Mouse (Mus musculus) brain, adult 2 months (tissue): ENCODE measurements at regions not wholly inside any gene's neighbourhood (a gene's known extent, or its start where the extent isn't known, plus 50 kb on each side); places are given as distances from the start of the nearest gene placed in this dataset.
A peak's percentile ranks its signal among the peaks of the same experiment; 100 is the strongest.

Source experiments
- DNase-seq: peaks from one replicate; pipeline ENCODE4 v3.0.0; 2011; ENCODE audit warnings: low read depth, low spot score

GRCm38 (mm10) chr11:24535462-24535861 lies 457.6 kb downstream of the Bcl11a start:
- peak; percentile 11 for DNase-seq

GRCm38 (mm10) chr11:24537721-24538120 lies 459.9 kb downstream of the Bcl11a start:
- peak; percentile 61 for DNase-seq

DNA sequence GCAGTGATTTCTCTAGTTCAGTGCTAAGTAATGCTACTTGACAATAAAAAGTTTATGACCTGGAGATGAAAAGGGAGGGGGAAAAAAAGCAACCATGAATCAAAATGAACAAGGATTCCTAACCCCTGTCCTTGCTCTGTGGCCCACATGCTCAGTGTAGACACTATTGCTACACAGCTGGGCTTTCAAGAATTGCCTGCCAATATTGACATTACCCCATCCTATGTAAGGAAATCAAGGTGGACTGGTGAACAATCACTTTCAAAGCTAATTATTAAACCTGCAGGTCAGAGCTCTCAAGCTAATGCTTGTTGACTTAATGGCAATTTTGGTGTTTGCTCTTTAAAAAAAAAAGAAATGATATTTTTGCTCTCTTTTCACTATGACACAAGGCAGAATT lies 491.8 kb downstream of the Bcl11a start:
- no peak for DNase-seq

- DNase-seq = no peak
These were observed 535.7 kb downstream of the Bcl11a start for GRCm38 (mm10) chr11:24613529-24613928.

DNA sequence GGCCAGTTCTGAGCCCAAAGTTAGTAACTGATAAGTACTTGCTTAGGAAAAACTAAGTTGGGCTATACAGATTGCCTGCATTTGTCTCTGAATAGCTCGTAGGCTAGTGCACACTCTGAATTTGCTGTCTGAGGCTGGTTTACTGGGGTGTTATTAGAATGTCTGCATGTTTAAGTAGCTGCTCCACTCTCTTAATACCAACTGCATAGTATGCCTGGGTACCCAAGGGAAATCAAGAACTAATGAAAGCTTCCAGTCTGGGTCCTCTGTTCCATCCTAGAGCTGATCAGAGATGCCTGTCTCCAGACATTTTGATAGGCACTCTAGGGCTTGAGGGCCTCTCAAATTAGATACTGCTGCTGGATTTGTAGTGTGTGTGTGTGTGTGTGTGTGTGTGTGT lies 537.6 kb downstream of the Bcl11a start:
- DNase-seq = peak; percentile 28

DNA sequence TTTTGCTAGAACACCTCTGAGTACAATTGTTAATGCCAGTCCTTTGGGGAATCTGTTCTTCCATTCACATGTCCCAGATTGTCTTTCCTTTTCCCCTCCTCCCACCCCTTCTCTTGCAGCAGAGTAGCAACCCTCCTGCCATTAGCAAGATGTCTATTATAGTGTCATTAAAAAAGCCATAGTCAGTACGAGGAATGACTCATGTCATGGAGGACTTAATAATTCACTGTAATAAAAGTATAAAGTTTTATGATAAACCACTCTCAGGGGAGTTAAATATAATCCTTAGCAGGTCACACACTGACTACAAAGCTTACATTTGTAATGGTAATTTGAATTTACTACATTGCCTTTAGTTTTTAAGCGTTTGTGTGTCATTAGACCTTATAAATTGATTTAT lies 540.7 kb downstream of the Bcl11a start:
- peak; percentile 8 for DNase-seq

DNA sequence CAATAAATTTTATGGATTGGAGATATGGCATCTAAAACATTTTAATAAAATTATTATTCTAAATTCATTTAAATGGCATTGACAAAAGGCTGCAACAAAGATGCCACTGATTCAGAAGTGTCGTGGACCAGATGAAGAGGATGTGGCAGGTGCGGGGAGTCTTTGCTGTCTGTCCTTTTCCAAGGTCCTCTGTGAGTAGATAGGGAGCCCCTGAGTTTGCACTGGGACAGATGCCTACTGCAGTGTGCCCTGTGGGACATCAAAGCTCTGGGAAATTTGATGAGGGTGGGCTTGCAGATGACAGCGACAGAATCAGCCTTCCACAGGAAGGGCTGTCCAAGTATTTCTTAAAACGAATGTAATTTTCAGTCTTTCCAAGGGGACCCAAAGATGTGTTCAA lies 541.2 kb downstream of the Bcl11a start:
- DNase-seq = no peak

DNA sequence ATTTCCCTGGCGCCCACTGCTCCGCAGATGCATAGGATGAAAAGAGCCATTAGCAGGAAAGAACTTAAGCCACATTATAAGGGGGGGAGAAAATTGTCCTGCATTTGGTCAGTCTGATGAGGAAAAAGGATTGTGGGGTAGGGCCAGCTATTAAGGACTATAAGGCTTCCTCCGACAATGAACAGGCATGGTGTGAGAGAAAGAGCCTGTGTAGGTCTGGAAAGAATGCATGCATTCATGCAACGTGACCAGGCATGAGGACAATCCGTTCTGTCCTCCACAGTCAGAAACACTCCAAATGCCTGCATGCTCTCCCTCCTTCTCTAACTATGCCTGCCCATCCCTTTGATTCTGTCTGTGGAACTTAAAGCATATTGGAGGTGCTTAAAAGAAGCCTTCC lies 550.8 kb downstream of the Bcl11a start:
- DNase-seq = peak; percentile 55

DNA sequence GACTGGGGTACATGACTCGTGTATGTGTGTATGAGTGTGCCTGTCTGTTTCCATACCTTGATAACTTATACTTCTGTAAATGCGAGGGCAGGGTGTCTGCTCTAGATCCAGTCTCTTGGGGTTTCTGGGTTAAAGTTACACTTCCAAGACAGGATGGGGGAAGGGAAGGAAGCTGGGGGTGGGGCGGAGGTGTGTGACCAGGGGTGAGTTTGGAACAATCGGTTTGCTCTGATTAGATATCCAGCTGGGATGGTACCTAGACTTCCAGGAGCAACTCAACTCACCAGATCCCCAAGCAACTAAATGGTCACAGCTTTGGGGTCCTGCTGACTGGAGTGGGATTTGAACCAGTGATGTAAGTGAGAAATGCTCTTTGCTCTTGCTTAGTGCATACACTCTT lies 551.6 kb downstream of the Bcl11a start:
- DNase-seq = no peak

GRCm38 (mm10) chr11:24630403-24630900 lies 552.6 kb downstream of the Bcl11a start:
- no peak for DNase-seq

- peak; percentile 71 for DNase-seq
These were observed 553.8 kb downstream of the Bcl11a start for GRCm38 (mm10) chr11:24631651-24632050.

GRCm38 (mm10) chr11:24636716-24637115 lies 558.9 kb downstream of the Bcl11a start:
- DNase-seq = no peak

- DNase-seq = peak; percentile 54
These were observed 565.7 kb downstream of the Bcl11a start for GRCm38 (mm10) chr11:24643439-24644109.

GRCm38 (mm10) chr11:24652852-24653251 lies 575.0 kb downstream of the Bcl11a start:
- DNase-seq = peak; percentile 57

GRCm38 (mm10) chr11:24664082-24664481 lies 586.2 kb downstream of the Bcl11a start:
- DNase-seq = no peak

- DNase-seq = peak; percentile 39
These were observed 587.5 kb downstream of the Bcl11a start for GRCm38 (mm10) chr11:24665310-24665709.

DNA sequence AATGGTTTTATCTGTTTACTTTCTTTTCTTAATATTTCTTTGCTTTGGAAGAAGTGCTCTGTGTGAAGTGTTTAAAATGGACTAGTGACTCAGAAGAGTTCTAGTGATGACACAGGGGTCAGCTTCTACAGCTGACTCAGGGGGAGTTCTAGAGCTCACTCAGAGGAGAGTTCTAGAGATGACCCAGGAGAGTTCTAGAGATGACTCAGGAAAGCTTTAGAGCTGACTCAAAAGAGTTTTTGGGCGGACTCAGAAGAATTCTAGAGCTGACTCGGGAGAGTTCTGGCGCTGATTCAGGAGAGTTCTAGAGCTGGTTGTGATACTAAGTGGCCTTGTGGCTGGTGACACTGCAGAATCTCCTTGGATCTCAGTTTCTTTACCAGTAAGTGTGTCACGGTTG lies 593.8 kb downstream of the Bcl11a start:
- no peak for DNase-seq

DNA sequence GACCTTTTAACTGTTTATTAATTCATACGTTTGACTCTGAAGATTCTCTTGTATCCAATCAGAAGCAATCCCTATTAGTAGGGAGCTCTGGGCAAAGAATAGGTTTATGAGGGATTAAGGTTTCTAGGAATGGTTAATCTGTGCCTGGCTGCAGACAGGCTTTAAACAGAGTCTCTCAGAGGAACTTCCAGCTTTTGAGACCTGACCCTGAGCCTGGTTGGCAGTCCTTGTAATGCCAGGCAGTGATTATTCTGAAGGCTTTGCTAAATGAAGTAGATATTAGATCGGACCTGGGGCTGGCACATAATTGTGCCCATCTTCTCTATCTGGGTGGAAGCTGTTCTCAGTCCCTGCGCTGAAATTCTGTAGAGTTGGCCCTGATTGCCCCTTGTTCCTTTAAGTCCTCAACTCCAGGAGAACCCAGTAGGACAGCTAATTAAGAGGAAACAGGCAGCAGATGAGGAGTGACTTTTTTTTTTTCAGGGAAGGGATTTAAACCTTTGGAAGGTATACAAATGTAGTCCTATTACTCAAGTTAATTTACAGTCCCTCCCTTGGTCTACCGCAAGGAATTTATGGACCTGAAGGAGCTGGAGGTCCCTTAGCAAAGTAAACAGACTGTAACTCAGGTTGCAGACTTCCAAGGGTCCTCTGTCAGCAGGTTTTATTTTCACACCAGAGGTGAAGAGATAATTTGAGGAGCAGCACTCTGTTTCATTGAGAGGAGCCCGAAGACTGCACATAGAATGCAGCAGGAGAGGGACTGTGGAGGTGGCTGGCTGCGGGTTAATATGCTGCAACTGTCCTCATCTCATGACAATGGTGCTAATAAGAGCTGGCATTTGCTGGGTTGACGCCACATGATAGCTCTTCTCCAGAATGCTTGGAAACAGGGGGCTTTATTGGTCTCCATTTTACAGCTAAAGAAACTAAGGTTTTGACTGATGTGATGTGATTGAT lies 595.7 kb downstream of the Bcl11a start:
- DNase-seq = no peak

DNA sequence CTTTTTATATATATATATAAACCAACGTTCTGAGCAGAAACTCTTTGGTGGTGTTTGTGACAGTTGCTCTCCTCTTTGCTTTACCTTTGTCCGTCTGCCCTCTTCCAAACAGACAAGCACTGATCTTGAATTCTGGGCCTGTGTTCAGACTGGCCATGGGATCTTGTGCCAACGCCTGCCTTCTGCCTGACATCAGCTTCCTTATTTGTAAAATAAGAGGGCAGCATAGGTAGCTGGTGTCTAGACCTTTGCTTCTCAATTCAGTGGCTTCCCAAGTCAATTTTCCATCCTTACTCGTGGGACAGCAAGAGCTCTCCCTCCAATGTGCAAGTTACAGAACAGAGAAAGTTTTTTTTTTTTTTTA lies 596.3 kb downstream of the Bcl11a start:
- no peak for DNase-seq

DNA sequence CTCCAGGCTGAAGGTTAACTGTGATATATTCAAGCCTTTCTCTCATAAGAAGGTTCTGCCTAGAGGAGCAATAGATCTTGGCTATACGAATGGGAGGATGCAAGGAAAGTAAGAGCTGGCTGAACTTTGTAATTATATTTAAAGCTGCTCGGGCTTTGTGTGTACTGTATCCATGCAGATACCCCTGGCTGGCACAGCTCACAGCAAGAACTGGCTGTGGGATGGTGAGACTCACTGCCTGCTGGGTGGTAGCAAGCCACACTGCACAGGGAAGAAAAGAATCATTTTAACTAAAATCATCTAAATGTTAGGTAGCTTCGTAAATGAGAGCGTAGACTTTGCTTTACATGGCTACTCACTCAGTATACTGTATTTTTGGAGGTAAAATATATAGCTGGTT lies 599.2 kb downstream of the Bcl11a start:
- peak; percentile 52 for DNase-seq

GRCm38 (mm10) chr11:24679581-24679980 lies 601.7 kb downstream of the Bcl11a start:
- peak; percentile 73 for DNase-seq

DNA sequence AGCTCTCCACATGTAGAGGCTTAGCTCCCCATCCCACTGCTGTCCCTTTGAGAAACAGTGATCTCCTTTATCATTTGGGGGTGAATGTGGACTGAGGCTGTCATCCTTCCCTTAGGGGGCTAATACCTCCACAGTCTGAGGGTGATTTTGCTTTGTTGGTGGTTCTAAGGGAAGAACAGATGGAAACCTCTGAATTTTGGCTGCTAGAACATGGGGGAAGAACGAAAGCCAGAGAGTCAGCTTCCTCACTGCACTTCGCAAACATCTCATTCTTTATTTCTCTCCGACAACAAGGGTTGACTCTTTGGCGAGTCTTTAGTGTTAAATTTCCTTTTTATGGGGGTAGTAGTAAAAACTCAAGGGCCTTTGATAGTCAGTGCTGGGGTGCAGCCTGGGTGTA lies 604.6 kb downstream of the Bcl11a start:
- DNase-seq = peak; percentile 49
